Mouse (Mus musculus) ES-E14 (cell line): ENCODE data around the gene Lca5l. TPM values are rescaled to one million over a fixed set of nuclear protein-coding genes. Genes with fewer than 3 reads are reported as not detected.

ENCODE experiments used
- DNase-seq: peaks from one replicate; pipeline ENCODE4 v3.0.0-alpha.2; 2013; ENCODE audit warnings: low read depth, low spot score
- H3K27ac ChIP-seq: 2 replicates; pipeline ENCODE4 v1.5.1; 2012; ENCODE audit warnings: low read depth, mild to moderate bottlenecking, low read length, moderate library complexity, mixed read lengths; ENCODE audit not compliant: poor library complexity, insufficient read depth, severe bottlenecking
- H3K36me3 ChIP-seq: 2 replicates; pipeline ENCODE4 v1.6.1; 2012; ENCODE audit warnings: mild to moderate bottlenecking, low read length, moderate library complexity, mixed read lengths; ENCODE audit not compliant: control insufficient read depth, poor library complexity, insufficient read depth, severe bottlenecking
- H3K4me1 ChIP-seq, 2 experiments: fragments of 150-350 bp in 1 of 2; sonication (generic) in 1 of 2; 2 replicates each; pipeline ENCODE4 v1.6.1; 2012; ENCODE audit warnings: low read length in 2 of 2, mild to moderate bottlenecking in 1 of 2, mixed read lengths in 1 of 2; ENCODE audit not compliant: control insufficient read depth in 2 of 2, insufficient read depth in 2 of 2, poor library complexity in 1 of 2
- H3K4me3 ChIP-seq, 2 experiments: fragments of 150-350 bp in 1 of 2; sonication (generic) in 1 of 2; 2 replicates each; pipeline ENCODE4 v1.5.1; 2012; ENCODE audit warnings: low read length in 2 of 2, low read depth in 1 of 2, mild to moderate bottlenecking in 1 of 2, mixed read lengths in 1 of 2; ENCODE audit not compliant: insufficient read depth in 1 of 2, poor library complexity in 1 of 2, severe bottlenecking in 1 of 2
- H3K9ac ChIP-seq: 2 replicates; pipeline ENCODE4 v1.6.1; 2012; ENCODE audit warnings: low read depth, mild to moderate bottlenecking, low read length, mixed read lengths; ENCODE audit not compliant: poor library complexity, insufficient read depth, severe bottlenecking
- H3K9me3 ChIP-seq: fragments of 150-350 bp; sonication (generic); 2 replicates; pipeline ENCODE4 v1.6.1; 2012; ENCODE audit warnings: low read depth, mild to moderate bottlenecking, low read length; ENCODE audit not compliant: control insufficient read depth, insufficient read depth
- CHD2 ChIP-seq: IDR thresholded peaks from 2 replicates; pipeline ENCODE4 v1.6.1; 2014; ENCODE audit warnings: mild to moderate bottlenecking, low read depth, low read length, inconsistent platforms
- HCFC1 ChIP-seq: IDR thresholded peaks from 2 replicates; pipeline ENCODE4 v1.6.1; 2012; ENCODE audit warnings: low read length, inconsistent platforms, borderline replicate concordance; ENCODE audit not compliant: insufficient read depth
- MAFK ChIP-seq: IDR thresholded peaks from 2 replicates; pipeline ENCODE4 v1.6.1; 2014; ENCODE audit warnings: mild to moderate bottlenecking, low read depth, low read length, inconsistent platforms; ENCODE audit not compliant: insufficient read depth
- ZC3H11A ChIP-seq: IDR thresholded peaks from 2 replicates; pipeline ENCODE4 v1.6.1; 2012; ENCODE audit warnings: low read depth, mild to moderate bottlenecking, inconsistent platforms, low read length, borderline replicate concordance
- ZNF384 ChIP-seq: IDR thresholded peaks from 2 replicates; pipeline ENCODE4 v1.6.1; 2012; ENCODE audit warnings: low read depth, low read length, inconsistent platforms
- in situ Hi-C, 2 experiments: fragments of 600-800 bp; cut with MboI; formaldehyde crosslinking; loops; one replicate each; pipeline ENCODE4 v1.15.1; 2025; ENCODE audit warnings: low sequenced_read_pairs in 2 of 2, inconsistent platforms in 1 of 2; ENCODE audit not compliant: unreplicated experiment in 2 of 2
- total RNA-seq: library from RNA; depleted of rRNA; stranded (reverse); fragments of 300-350 nt; gene quantifications from 2 replicates; pipeline ENCODE4 v1.2.3, GENCODE M21; 2012

Lca5l gene
- total RNA-seq, 1 experiment: 0.58 TPM

- in situ Hi-C loops: no loop called here
These were observed 9.6 kb upstream of the Lca5l start for GRCm38 (mm10) chr16:96201485-96202232.

DNA sequence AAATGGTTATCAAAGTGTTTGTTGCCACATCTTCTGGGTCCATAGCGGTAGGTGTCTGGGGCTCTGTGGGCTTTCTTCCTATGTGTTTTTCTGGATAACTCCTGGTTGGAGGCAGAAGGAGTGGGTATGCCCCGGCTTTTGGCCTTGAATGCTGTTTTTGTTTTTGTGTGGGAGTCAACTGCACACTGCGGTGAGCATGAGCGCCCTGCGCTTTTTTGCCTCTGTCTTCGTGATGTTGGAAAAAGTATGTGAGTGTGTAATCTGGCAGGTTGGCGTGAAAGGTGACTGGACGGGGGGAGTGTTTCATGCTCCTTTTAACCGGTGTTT lies 8.6 kb upstream of the Lca5l start:
- peaks cover 0 to 4% of the 10 kb centered on the region in 2 experiments; a peak in 1 of 4 replicates for H3K4me1 ChIP-seq
- H3K4me3 ChIP-seq: peak overlapping the region; percentile 54 to 56
- H3K36me3 ChIP-seq: no peaks in the 10 kb centered on the region
- DNase-seq: no peak
- TF ChIP-seq ZNF384: no peak
- no peak for TF ChIP-seq MAFK
- TF ChIP-seq ZC3H11A: no peak
- TF ChIP-seq HCFC1: no peak
- TF ChIP-seq CHD2: no peak
- no peak overlapping the region for H3K27ac ChIP-seq
- in situ Hi-C loops: no loop called here
- H3K9ac ChIP-seq: peak overlapping the region; percentile 64
- no peaks in the 10 kb centered on the region for H3K9me3 ChIP-seq

More at GRCm38 (mm10) chr16:96201485-96202232, 9.6 kb upstream of the Lca5l start:
- no peak overlapping the region for H3K27ac ChIP-seq
- H3K9me3 ChIP-seq: no peaks in the 10 kb centered on the region
- H3K36me3 ChIP-seq: no peaks in the 10 kb centered on the region
- H3K4me1 ChIP-seq: peaks cover 0 to 4% of the 10 kb centered on the region in 2 experiments; a peak in 1 of 4 replicates
- no peak for TF ChIP-seq CHD2
- no peak for TF ChIP-seq MAFK
- no peak for TF ChIP-seq ZC3H11A
- H3K9ac ChIP-seq: no peak overlapping the region
- DNase-seq: no peak
- no peak overlapping the region for H3K4me3 ChIP-seq

DNA sequence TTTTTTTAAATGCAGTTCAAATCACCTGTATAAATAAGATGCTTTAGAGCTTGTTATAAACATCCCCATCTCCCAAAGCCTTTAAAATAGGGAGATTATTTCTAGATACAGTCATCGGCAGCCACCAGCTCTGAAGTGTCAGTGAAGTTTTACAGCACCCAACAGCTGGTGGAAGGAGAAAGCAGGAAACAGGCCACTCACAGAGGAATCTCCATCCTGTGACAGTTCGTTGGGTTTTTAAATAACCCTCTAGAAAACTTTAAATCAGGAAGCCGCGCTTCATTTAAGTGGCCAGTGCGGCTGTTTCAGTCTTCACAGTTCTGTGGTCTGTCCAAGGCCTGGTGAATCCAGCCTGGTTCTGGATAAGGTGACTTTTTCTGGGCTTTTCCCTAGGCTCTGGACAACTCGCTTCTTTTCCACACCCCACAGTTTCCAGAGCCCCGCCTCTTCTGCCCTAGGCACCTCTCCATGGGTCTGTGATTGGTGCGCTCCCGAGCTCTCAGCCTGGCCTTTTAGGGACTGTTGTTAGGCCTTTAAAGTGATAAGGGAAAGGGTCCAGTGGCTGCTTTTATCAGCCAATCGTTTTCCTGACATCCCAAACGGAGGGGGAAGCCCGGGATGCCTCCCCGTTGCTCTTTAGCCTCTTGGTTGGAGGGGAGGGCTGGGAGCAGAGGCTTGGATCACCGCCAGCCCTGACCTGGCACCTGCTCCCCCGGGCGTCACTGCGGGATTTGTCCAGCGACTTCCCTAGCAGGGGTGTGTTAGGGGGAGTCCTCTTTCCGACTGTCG lies 8.0 kb upstream of the Lca5l start, which contains the start of gene Sh3bgr:
Gene Sh3bgr, plus strand, starts transcription at position 538 of the 789 bp plus-strand sequence.
- Histone ChIP-seq H3K9ac (peak within 1 kb of the TSS; percentile 64), H3K4me3 (peak within 1 kb of the TSS; percentile 54 to 56), H3K27ac (no peak within 1 kb of the TSS), H3K9me3 (no peaks in the 10 kb centered on the region), H3K4me1 (peaks cover 0 to 4% of the 10 kb centered on the region in 2 experiments; a peak in 1 of 4 replicates), H3K36me3 (no peaks in the 10 kb centered on the region)
- in situ Hi-C loops: no loop called here
- TF ChIP-seq ZNF384 (no peak), ZC3H11A (no peak), MAFK (no peak), CHD2 (no peak), HCFC1 (no peak)
- DNase-seq: peak; percentile 62

DNA sequence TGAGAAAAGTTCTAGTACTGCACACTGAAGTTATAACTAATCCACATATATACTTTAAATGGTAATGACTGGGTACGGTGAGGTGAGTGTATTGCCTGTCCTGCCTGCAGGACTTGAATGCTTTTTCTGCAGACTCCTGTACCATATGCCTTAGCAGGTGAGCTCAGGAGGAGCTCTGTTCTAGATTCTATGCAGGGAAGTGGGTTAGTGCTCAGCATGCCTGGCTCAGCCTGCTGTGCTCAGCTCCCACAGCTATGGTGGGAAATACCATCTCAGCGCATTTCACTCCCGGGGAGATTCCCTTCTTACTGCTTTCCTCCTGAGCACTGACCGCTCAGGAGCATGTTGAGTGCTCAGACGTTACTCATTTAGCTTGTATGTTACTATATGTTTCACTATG lies 4.5 kb downstream of the Lca5l start:
- Histone ChIP-seq H3K36me3 (no peaks in the 10 kb centered on the region), H3K4me3 (no peak overlapping the region), H3K9me3 (no peaks in the 10 kb centered on the region), H3K9ac (no peak overlapping the region), H3K27ac (no peak overlapping the region), H3K4me1 (0 out of 4 replicates have a peak, but pooled peaks cover 0 to 2% of the 10 kb centered on the region in 2 experiments)
- in situ Hi-C loops: no loop called here
- DNase-seq: no peak
- TF ChIP-seq ZC3H11A (no peak), MAFK (no peak)
